Mouse (Mus musculus): ENCODE measurements around the gene Mmd. TPM values are rescaled to one million over a fixed set of nuclear protein-coding genes. Genes with fewer than 3 reads are reported as not detected.
"Not testable (repeated sequence)": the region's sequence is repeated elsewhere in the genome, so short reads cannot be mapped to it uniquely, and the experiment has no call there.

Mmd gene
- polyA plus RNA-seq, 1 experiment from 2014 or later = 41.3 TPM

GRCm38 (mm10) chr11:90281943-90282342 lies 32.7 kb downstream of the Mmd start:
- H3K36me3 ChIP-seq (ENCODE audit: control insufficient read depth, insufficient read depth, low read length); H3K4me2 ChIP-seq (ENCODE audit: low read depth, low read length, severe bottlenecking); H3K27ac ChIP-seq (ENCODE audit: low read depth, low read length); H3K4me3 ChIP-seq (ENCODE audit: low read depth, low read length); DNase-seq (ENCODE audit: low spot score); H3K4me1 ChIP-seq (replicated peaks; ENCODE audit: control insufficient read depth, insufficient read depth, low read length); ATAC-seq (replicated peaks; ENCODE audit: low FRiP score); H3K27me3 ChIP-seq (ENCODE audit: control insufficient read depth, insufficient read depth, low read length); H3K9ac ChIP-seq (ENCODE audit: low read length); H3K9me3 ChIP-seq (ENCODE audit: control insufficient read depth, low read length): not testable (repeated sequence)
- 88% methylated on average over 2 of the region's 2 CpGs for WGBS

GRCm38 (mm10) chr11:90283159-90283558 lies 33.9 kb downstream of the Mmd start:
- DNase-seq (ENCODE audit: low spot score) (no peak), ATAC-seq (replicated peaks; ENCODE audit: low FRiP score) (no peak)
- H3K27me3 ChIP-seq (ENCODE audit: control insufficient read depth, insufficient read depth, low read length) = no peaks in the 10 kb centered on the region
- H3K4me2 ChIP-seq (ENCODE audit: low read depth, low read length, severe bottlenecking) = no peak overlapping the region
- H3K4me3 ChIP-seq (ENCODE audit: low read depth, low read length) = no peak overlapping the region
- 86% methylated on average over 4 of the region's 4 CpGs for WGBS
- H3K9me3 ChIP-seq (ENCODE audit: control insufficient read depth, low read length) = no peaks in the 10 kb centered on the region
- no peak overlapping the region for H3K27ac ChIP-seq (ENCODE audit: low read depth, low read length)
- H3K4me1 ChIP-seq (replicated peaks; ENCODE audit: control insufficient read depth, insufficient read depth, low read length) = no peaks in the 10 kb centered on the region
- H3K9ac ChIP-seq (ENCODE audit: low read length) = no peak overlapping the region
- no peaks in the 10 kb centered on the region for H3K36me3 ChIP-seq (ENCODE audit: control insufficient read depth, insufficient read depth, low read length)

GRCm38 (mm10) chr11:90283601-90284000 lies 34.3 kb downstream of the Mmd start:
- no peaks in the 10 kb centered on the region for H3K36me3 ChIP-seq (ENCODE audit: control insufficient read depth, insufficient read depth, low read length)
- H3K9me3 ChIP-seq (ENCODE audit: control insufficient read depth, low read length) = no peaks in the 10 kb centered on the region
- ATAC-seq (replicated peaks; ENCODE audit: low FRiP score) (no peak), DNase-seq (ENCODE audit: low spot score) (no peak)
- H3K4me3 ChIP-seq (ENCODE audit: low read depth, low read length) = no peak overlapping the region
- no peaks in the 10 kb centered on the region for H3K27me3 ChIP-seq (ENCODE audit: control insufficient read depth, insufficient read depth, low read length)
- H3K4me2 ChIP-seq (ENCODE audit: low read depth, low read length, severe bottlenecking) = no peak overlapping the region
- H3K9ac ChIP-seq (ENCODE audit: low read length) = no peak overlapping the region
- H3K27ac ChIP-seq (ENCODE audit: low read depth, low read length) = no peak overlapping the region
- no peaks in the 10 kb centered on the region for H3K4me1 ChIP-seq (replicated peaks; ENCODE audit: control insufficient read depth, insufficient read depth, low read length)
- 81% methylated on average over 6 of the region's 6 CpGs for WGBS

GRCm38 (mm10) chr11:90284079-90284478 lies 34.8 kb downstream of the Mmd start:
- H3K36me3 ChIP-seq (ENCODE audit: control insufficient read depth, insufficient read depth, low read length) = no peaks in the 10 kb centered on the region
- H3K27me3 ChIP-seq (ENCODE audit: control insufficient read depth, insufficient read depth, low read length) = no peaks in the 10 kb centered on the region
- no peaks in the 10 kb centered on the region for H3K9me3 ChIP-seq (ENCODE audit: control insufficient read depth, low read length)
- 88% methylated on average over 2 of the region's 2 CpGs for whole genome bisulfite sequencing
- H3K4me1 ChIP-seq (replicated peaks; ENCODE audit: control insufficient read depth, insufficient read depth, low read length) = no peaks in the 10 kb centered on the region
- H3K27ac ChIP-seq (ENCODE audit: low read depth, low read length) = no peak overlapping the region
- no peak overlapping the region for H3K4me2 ChIP-seq (ENCODE audit: low read depth, low read length, severe bottlenecking)
- no peak overlapping the region for H3K9ac ChIP-seq (ENCODE audit: low read length)
- no peak for DNase-seq (ENCODE audit: low spot score)
- no peak for ATAC-seq (replicated peaks; ENCODE audit: low FRiP score)
- H3K4me3 ChIP-seq (ENCODE audit: low read depth, low read length) = no peak overlapping the region

GRCm38 (mm10) chr11:90284623-90285022 lies 35.4 kb downstream of the Mmd start:
- Histone ChIP-seq H3K27ac (ENCODE audit: low read depth, low read length) (no peak overlapping the region), H3K4me3 (ENCODE audit: low read depth, low read length) (no peak overlapping the region), H3K4me1 (replicated peaks; ENCODE audit: control insufficient read depth, insufficient read depth, low read length) (no peaks in the 10 kb centered on the region), H3K36me3 (ENCODE audit: control insufficient read depth, insufficient read depth, low read length) (no peaks in the 10 kb centered on the region), H3K9me3 (ENCODE audit: control insufficient read depth, low read length) (no peaks in the 10 kb centered on the region), H3K9ac (ENCODE audit: low read length) (no peak overlapping the region), H3K4me2 (ENCODE audit: low read depth, low read length, severe bottlenecking) (no peak overlapping the region), H3K27me3 (ENCODE audit: control insufficient read depth, insufficient read depth, low read length) (no peaks in the 10 kb centered on the region)
- DNase-seq (ENCODE audit: low spot score) (no peak), ATAC-seq (replicated peaks; ENCODE audit: low FRiP score) (no peak)
- 83% methylated on average over 4 of the region's 4 CpGs for WGBS

GRCm38 (mm10) chr11:90286550-90287154 lies 37.4 kb downstream of the Mmd start:
- Histone ChIP-seq H3K4me2 (ENCODE audit: low read depth, low read length, severe bottlenecking) (no peak overlapping the region), H3K36me3 (ENCODE audit: control insufficient read depth, insufficient read depth, low read length) (no peaks in the 10 kb centered on the region), H3K27ac (ENCODE audit: low read depth, low read length) (no peak overlapping the region), H3K9ac (ENCODE audit: low read length) (no peak overlapping the region), H3K4me1 (replicated peaks; ENCODE audit: control insufficient read depth, insufficient read depth, low read length) (no peaks in the 10 kb centered on the region), H3K4me3 (ENCODE audit: low read depth, low read length) (no peak overlapping the region), H3K27me3 (ENCODE audit: control insufficient read depth, insufficient read depth, low read length) (no peaks in the 10 kb centered on the region), H3K9me3 (ENCODE audit: control insufficient read depth, low read length) (no peaks in the 10 kb centered on the region)
- 94% methylated on average over 6 of the region's 6 CpGs for WGBS
- DNase-seq (ENCODE audit: low spot score) (no peak), ATAC-seq (replicated peaks; ENCODE audit: low FRiP score) (no peak)

- H3K27ac ChIP-seq (ENCODE audit: low read depth, low read length) = no peak overlapping the region
- no peak for DNase-seq (ENCODE audit: low spot score)
- no peak for ATAC-seq (replicated peaks; ENCODE audit: low FRiP score)
- H3K36me3 ChIP-seq (ENCODE audit: control insufficient read depth, insufficient read depth, low read length) = no peaks in the 10 kb centered on the region
- no peaks in the 10 kb centered on the region for H3K9me3 ChIP-seq (ENCODE audit: control insufficient read depth, low read length)
- no peak overlapping the region for H3K4me3 ChIP-seq (ENCODE audit: low read depth, low read length)
- WGBS = 77% methylated on average over 4 of the region's 4 CpGs
- H3K27me3 ChIP-seq (ENCODE audit: control insufficient read depth, insufficient read depth, low read length) = no peaks in the 10 kb centered on the region
- no peak overlapping the region for H3K9ac ChIP-seq (ENCODE audit: low read length)
- H3K4me2 ChIP-seq (ENCODE audit: low read depth, low read length, severe bottlenecking) = no peak overlapping the region
- no peaks in the 10 kb centered on the region for H3K4me1 ChIP-seq (replicated peaks; ENCODE audit: control insufficient read depth, insufficient read depth, low read length)
Measured at GRCm38 (mm10) chr11:90291156-90291555, 41.9 kb downstream of the Mmd start.

- Histone ChIP-seq H3K27ac (ENCODE audit: low read depth, low read length) (no peak overlapping the region), H3K27me3 (ENCODE audit: control insufficient read depth, insufficient read depth, low read length) (no peaks in the 10 kb centered on the region), H3K4me3 (ENCODE audit: low read depth, low read length) (no peak overlapping the region), H3K4me2 (ENCODE audit: low read depth, low read length, severe bottlenecking) (no peak overlapping the region), H3K36me3 (ENCODE audit: control insufficient read depth, insufficient read depth, low read length) (no peaks in the 10 kb centered on the region), H3K9me3 (ENCODE audit: control insufficient read depth, low read length) (no peaks in the 10 kb centered on the region), H3K4me1 (replicated peaks; ENCODE audit: control insufficient read depth, insufficient read depth, low read length) (no peaks in the 10 kb centered on the region), H3K9ac (ENCODE audit: low read length) (no peak overlapping the region)
- no peak for ATAC-seq (replicated peaks; ENCODE audit: low FRiP score)
- no peak for DNase-seq (ENCODE audit: low spot score)
Measured at GRCm38 (mm10) chr11:90292766-90293165, 43.5 kb downstream of the Mmd start.

- H3K9me3 ChIP-seq (ENCODE audit: control insufficient read depth, low read length) = no peaks in the 10 kb centered on the region
- H3K27me3 ChIP-seq (ENCODE audit: control insufficient read depth, insufficient read depth, low read length) = no peaks in the 10 kb centered on the region
- no peaks in the 10 kb centered on the region for H3K4me1 ChIP-seq (replicated peaks; ENCODE audit: control insufficient read depth, insufficient read depth, low read length)
- DNase-seq (ENCODE audit: low spot score) = no peak
- H3K4me3 ChIP-seq (ENCODE audit: low read depth, low read length) = no peak overlapping the region
- no peaks in the 10 kb centered on the region for H3K36me3 ChIP-seq (ENCODE audit: control insufficient read depth, insufficient read depth, low read length)
- no peak overlapping the region for H3K27ac ChIP-seq (ENCODE audit: low read depth, low read length)
- H3K4me2 ChIP-seq (ENCODE audit: low read depth, low read length, severe bottlenecking) = no peak overlapping the region
- ATAC-seq (replicated peaks; ENCODE audit: low FRiP score) = no peak
- no peak overlapping the region for H3K9ac ChIP-seq (ENCODE audit: low read length)
- WGBS = 95% methylated on average over 2 of the region's 2 CpGs
Measured at GRCm38 (mm10) chr11:90294622-90295021, 45.4 kb downstream of the Mmd start.

Measured in forebrain, embryonic 11.5 days (tissue).